Mouse (Mus musculus) liver, embryonic 18 days (tissue): Measurements from ENCODE around the gene Gm8206. TPM values are rescaled to one million over a fixed set of nuclear protein-coding genes. Genes with fewer than 3 reads are reported as not detected.

Source experiments
- polyA plus RNA-seq: library from polyadenylated mRNA; depleted of rRNA; stranded (reverse); fragments of >200 nt; gene quantifications from 2 replicates; pipeline ENCODE4 v1.2.3, GENCODE M21; 2012; rRNA removed

Gene Gm8206
- 0.02 and 0.04 TPM in 2 replicates for polyA plus RNA-seq

DNA sequence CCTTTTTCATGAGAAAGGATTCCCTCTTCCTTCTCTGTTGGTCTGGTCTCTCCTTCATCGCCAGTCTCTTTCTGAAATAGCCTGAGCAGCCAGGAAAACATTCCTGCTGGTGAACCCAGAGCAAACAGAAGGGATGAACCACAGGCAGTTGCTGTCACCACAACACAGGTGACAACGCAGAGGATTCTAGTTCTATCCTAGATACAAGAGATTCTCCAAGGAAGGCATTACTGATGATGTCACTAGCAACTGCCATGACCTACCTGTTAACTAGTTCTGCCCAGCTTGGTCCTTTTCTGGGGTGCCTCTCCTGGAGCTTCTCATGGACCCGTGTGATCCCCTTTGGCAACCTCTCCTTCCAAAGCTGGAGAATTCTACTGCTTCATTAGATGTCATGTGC, at the start of gene Gm8206:
Gm8206 (minus strand) TSS at position 101 of the 400 bp plus-strand sequence.

DNA sequence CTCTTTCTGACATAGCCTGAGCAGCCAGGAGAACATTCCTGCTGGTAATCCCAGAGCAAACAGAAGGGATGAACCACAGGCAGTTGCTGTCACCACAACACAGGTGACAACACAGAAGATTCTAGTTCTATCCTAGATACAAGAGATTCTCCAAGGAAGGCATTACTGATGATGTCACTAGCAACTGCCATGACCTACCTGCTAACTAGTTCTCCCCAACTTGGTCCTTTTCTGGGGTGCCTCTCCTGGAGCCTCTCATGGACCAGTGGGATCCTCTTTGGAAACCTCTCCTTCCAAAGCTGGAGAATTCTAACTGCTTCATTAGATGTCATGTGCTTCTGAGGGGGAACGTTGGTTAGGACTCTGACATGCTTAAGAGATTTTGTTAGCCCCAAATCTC, 32.0 kb upstream of the Gm8206 start, which contains the start of gene Gm3476:
Gm3476 (minus strand) TSS at position 101 of the 400 bp plus-strand sequence.

DNA sequence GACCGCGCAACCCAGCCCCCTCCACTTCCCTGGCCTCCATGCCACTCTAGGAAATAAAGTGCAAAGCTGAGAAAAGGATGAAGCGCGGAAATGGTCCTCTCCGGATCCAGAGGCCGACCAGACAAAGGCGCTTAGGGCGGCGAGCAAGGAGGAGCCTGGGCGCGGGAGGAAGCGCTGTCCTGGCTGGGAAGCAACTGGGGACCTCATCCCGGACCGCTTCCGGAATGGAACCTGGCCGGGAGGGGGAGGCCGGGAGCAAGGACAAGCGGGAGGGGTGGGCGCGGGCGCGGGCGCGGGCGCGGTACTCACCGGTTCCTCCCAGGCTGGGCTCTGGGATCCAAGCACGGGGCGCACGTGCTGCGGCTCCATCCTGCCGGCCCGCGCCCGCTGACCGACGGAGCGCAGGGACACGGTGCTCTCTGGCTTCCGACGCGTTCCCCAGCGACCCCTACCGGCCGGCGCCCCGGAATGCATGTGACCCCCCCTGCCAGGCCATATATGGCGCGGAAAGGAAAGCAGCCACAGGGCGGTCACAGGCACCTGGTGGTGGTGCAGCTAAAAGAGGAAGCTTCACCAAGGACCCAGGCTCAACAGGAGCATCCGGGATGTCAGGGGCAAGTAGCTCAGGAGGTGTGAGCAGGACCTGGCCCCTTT, 14.7 kb upstream of the Gm8206 start, which contains the start of gene Gm3468:
Gm3468 (minus strand) TSS at position 394 of the 654 bp plus-strand sequence.

DNA sequence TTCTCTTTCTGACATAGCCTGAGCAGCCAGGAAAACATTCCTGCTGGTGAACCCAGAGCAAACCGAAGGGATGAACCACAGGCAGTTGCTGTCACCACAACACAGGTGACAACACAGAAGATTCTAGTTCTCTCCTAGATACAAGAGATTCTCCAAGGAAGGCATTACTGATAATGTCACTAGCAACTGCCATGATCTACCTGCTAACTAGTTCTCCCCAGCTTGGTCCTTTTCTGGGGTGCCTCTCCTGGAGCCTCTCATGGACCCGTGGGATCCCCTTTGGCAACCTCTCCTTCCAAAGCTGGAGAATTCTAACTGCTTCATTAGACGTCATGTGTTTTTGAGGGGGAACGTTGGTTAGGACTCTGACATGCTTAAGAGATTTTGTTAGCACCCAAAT, 35.6 kb downstream of the Gm8206 start, which contains the start of gene Gm6337:
Gm6337 (minus strand) TSS at position 101 of the 400 bp plus-strand sequence.

DNA sequence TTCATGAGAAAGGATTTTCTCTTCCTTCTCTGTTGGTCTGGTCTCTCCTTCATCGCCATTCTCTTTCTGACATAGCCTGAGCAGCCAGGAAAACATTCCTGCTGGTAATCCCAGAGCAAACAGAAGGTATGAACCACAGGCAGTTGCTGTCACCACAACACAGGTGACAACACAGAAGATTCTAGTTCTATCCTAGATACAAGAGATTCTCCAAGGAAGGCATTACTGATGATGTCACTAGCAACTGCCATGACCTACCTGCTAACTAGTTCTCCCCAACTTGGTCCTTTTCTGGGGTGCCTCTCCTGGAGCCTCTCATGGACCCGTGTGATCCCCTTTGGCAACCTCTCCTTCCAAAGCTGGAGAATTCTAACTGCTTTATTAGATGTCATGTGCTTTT, 114.7 kb downstream of the Gm8206 start, which contains the start of gene Gm3453:
Gm3453 (minus strand) TSS at position 101 of the 400 bp plus-strand sequence.

Other genes with a start within 250 kb of the Gm8206 start
- gene Gm8237, start 213.6 kb downstream of the Gm8206 start, polyA plus RNA-seq = not detected in 2 replicates
- gene Gm3248, start 132.2 kb downstream of the Gm8206 start, polyA plus RNA-seq = 0.02 TPM in 2 replicates
- not detected in 2 replicates for gene Gm3453, start 114.8 kb downstream of the Gm8206 start, polyA plus RNA-seq
- not detected in 2 replicates for gene Gm6337, start 35.7 kb downstream of the Gm8206 start, polyA plus RNA-seq
- gene Gm3468, start 14.7 kb upstream of the Gm8206 start, polyA plus RNA-seq = 0.10 TPM in 2 replicates
- gene Gm3476, start 31.9 kb upstream of the Gm8206 start, polyA plus RNA-seq = not detected in 2 replicates
- gene Gm21560, start 125.3 kb upstream of the Gm8206 start, polyA plus RNA-seq = not detected in 2 replicates
- gene Gm3411, start 193.3 kb upstream of the Gm8206 start, polyA plus RNA-seq = 0.01 TPM in 1 of 2 replicates, not detected in the other
- not detected in 2 replicates for gene Gm21103, start 210.9 kb upstream of the Gm8206 start, polyA plus RNA-seq
- gene Gm3618, start 249.7 kb upstream of the Gm8206 start, polyA plus RNA-seq = not detected in 2 replicates